Mouse (Mus musculus) megakaryocyte progenitor cell, adult 5-6 weeks (primary cell): ENCODE data around the gene Tsen54. TPM values are rescaled to one million over a fixed set of nuclear protein-coding genes. Genes with fewer than 3 reads are reported as not detected.

Experiments
- ATAC-seq: replicated peaks from 2 replicates; pipeline ENCODE4 v1.8.0; 2016; ENCODE audit warnings: mild to moderate bottlenecking, moderate TSS enrichment, inconsistent platforms; ENCODE audit not compliant: poor library complexity
- total RNA-seq, 2 experiments: library from RNA; stranded (forward) in 1 of 2; stranded (reverse) in 1 of 2; fragments of 157-497, 149-512 nt in 1 of 2; fragments of 200-1000 nt in 1 of 2; gene quantifications; 2 replicates each; pipeline versions ENCODE4 v1.2.3 to v1.2.4; 2015 to 2017

The Tsen54 gene
- total RNA-seq, 2 experiments from 2014 or later: 4.0 to 10.9 TPM

GRCm38 (mm10) chr11:115800981-115801380 lies 13.5 kb upstream of the Tsen54 start:
- no peak for ATAC-seq

GRCm38 (mm10) chr11:115803072-115803709 lies 11.3 kb upstream of the Tsen54 start:
- no peak for ATAC-seq

- peak; percentile 92 for ATAC-seq
These were observed 9.5 kb upstream of the Tsen54 start for GRCm38 (mm10) chr11:115805005-115805404.

GRCm38 (mm10) chr11:115806154-115806553 lies 8.4 kb upstream of the Tsen54 start:
- ATAC-seq: no peak

GRCm38 (mm10) chr11:115807306-115807705 lies 7.2 kb upstream of the Tsen54 start:
- no peak for ATAC-seq

GRCm38 (mm10) chr11:115807971-115808370 lies 6.6 kb upstream of the Tsen54 start:
- ATAC-seq: no peak

- ATAC-seq: no peak
These were observed 5.7 kb upstream of the Tsen54 start for GRCm38 (mm10) chr11:115808696-115809310.

- ATAC-seq: no peak
These were observed 5.2 kb upstream of the Tsen54 start for GRCm38 (mm10) chr11:115809311-115809781.

- no peak for ATAC-seq
These were observed 4.1 kb upstream of the Tsen54 start for GRCm38 (mm10) chr11:115810377-115810776.

- no peak for ATAC-seq
These were observed 3.0 kb upstream of the Tsen54 start for GRCm38 (mm10) chr11:115811381-115812093.

GRCm38 (mm10) chr11:115812095-115812494 lies 2.4 kb upstream of the Tsen54 start:
- no peak for ATAC-seq

- no peak for ATAC-seq
These were observed 1.7 kb upstream of the Tsen54 start for GRCm38 (mm10) chr11:115812533-115813420.

GRCm38 (mm10) chr11:115813507-115814296 lies 822 bp upstream of the Tsen54 start, which contains the start of gene Caskin2:
Caskin2 (minus strand) TSS chr11:115813639.
- peak; percentile 86 for ATAC-seq

- no peak for ATAC-seq
These were observed 2.8 kb downstream of the Tsen54 start for GRCm38 (mm10) chr11:115817331-115817730.

GRCm38 (mm10) chr11:115819915-115820623 lies 5.5 kb downstream of the Tsen54 start:
- ATAC-seq: no peak

GRCm38 (mm10) chr11:115821001-115821400 lies 6.5 kb downstream of the Tsen54 start:
- no peak for ATAC-seq

- peak; percentile 91 for ATAC-seq
These were observed 9.5 kb downstream of the Tsen54 start, which contains the start of gene Llgl2 for GRCm38 (mm10) chr11:115823774-115824740. Llgl2 (plus strand) TSS chr11:115824049.

- no peak for ATAC-seq
These were observed 10.3 kb downstream of the Tsen54 start for GRCm38 (mm10) chr11:115824813-115825212.
